Mouse (Mus musculus) inflammation-experienced regulatory T-cells (primary cell): ENCODE measurements around the gene Timm13. TPM values are rescaled to one million over a fixed set of nuclear protein-coding genes. Genes with fewer than 3 reads are reported as not detected.

ENCODE experiments used
- polyA plus RNA-seq, 2 experiments: library from polyadenylated mRNA; unstranded; fragments of 100-300 nt; shearing (Covaris generic); gene quantifications; one replicate each; pipeline ENCODE4 v1.2.1; 2017

Gene Timm13
- polyA plus RNA-seq, result 100 to 1,000 TPM; 183 to 221 TPM

GRCm38 (mm10) chr10:80900318-80901247 lies at the start of gene Timm13:
Gene Timm13, minus strand, starts transcription at chr10:80900969.

DNA sequence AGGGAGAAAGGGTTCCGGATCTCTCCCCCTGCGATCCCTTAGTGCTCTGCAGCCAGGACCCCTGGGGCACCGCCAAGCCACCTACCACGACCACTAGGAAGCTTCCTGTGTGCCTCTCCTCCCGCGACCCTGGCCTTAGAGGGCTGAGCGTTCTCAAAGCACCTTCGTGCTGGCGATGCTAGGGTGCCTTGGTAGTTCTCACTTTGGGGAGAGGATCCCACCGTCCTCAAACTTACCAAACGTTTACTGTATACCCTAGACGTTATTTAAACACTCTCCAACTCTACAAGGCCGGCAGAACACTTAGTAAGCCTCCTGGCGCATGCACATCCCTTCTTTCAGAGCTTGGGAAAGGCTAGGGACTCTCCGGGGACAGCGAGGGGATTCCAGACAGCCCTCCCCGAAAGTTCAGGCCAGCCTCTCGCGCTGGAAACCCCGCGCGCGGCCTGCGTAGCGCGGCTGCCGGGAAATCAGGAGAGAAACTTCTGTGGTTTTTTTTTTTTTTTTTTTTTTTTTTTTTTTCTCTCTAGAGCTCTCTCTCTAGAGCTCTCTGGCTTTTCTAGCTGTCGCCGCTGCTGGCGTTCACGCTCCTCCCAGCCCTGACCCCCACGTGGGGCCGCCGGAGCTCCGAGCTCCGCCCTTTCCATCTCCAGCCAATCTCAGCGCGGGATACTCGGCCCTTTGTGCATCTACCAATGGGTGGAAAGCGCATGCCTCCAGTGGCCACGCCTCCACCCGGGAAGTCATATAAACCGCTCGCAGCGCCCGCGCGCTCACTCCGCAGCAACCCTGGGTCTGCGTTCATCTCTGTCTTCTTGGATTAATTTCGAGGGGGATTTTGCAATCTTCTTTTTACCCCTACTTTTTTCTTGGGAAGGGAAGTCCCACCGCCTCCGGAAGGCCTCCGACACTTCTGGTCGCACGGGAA lies 28.8 kb upstream of the Timm13 start, which contains the start of gene Gadd45b:
TSS of gene Gadd45b (plus strand) at position 775 of the 928 bp plus-strand sequence.

DNA sequence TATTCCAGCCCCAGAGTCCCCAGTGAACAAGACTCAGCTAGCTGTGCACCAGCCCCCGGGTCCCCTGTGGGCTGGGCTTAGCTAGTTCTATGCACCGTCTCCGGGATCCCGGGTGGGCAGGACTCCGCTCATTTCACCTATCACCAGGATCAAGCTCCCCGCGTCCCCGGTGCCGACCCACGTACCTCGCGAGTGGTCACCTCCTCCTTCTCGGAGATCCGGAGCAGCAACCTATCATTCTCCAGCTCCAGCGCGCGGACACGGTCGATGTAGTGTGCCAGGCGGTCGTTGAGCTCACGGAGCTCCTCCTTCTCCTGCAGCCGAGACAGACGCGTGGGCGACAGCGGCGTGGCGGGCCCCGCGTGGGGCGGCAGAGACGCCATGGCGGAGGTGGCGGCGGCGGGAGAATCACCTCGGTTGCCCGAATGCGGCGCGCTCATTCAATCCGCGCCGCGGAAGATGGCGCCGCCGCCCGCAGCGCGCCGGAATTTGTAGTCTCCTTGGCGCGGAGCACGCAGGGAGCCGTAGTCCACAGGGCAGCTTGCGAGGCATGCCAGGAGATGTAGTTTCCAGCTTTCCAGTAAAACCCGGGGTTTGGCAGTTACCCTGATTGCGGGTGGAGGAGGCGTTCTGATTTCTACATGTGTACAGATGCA lies 17.1 kb upstream of the Timm13 start, which contains the start of gene Lmnb2:
TSS of gene Lmnb2 (minus strand) at position 467 of the 656 bp plus-strand sequence.

GRCm38 (mm10) chr10:80871581-80871980 lies 29.2 kb downstream of the Timm13 start, which contains the start of gene Tmprss9:
Gene Tmprss9, plus strand, starts transcription at chr10:80871848.

DNA sequence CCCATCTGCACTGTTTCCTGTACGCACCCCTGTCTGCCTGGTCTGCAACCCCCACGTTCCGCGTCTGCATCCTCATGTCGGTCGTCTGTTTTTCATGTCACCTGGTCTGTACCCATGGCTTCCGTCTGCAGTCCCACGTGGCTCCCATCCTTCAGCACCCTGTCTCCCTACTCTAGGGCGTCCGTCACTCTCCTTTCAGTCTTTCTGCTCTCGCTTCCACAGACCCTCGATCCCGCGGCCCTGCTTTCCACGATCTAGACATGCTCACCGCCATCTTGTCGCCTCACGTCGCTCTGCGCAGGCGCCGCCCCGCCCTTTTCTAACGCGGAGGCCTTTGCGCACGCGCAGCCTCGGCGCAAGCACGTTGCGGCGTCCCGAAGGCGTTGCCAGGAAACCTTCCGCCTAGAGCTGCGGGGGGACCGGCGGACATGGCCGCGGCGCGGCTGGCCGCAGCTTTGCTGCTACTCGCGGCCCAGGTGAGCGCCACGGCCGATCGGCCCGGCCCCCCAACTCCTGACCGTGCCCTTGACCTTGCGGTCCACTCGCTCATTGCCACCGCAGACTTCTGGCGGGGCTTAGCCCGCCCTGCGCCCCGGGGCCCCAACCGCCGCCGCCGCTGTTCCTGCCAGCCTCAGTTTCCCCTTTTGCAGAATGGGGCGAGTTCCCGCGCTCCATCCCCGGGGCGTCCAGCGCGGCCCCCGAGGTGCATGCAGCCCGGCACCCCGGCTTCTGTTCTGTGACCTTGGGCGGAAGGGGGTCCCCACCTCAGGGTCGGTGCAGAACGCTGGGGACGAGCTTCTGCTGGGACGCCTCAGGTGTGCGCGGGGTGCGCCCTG lies 45.6 kb downstream of the Timm13 start, which contains the start of the genes Lsm7 and Sppl2b:
TSS of gene Lsm7 (minus strand) at position 297 of the 836 bp plus-strand sequence.
TSS of gene Sppl2b (plus strand) at position 363 of the 836 bp plus-strand sequence.

Other genes starting within 250 kb of the Timm13 start
- gene Btbd2, start 243.9 kb downstream of the Timm13 start, polyA plus RNA-seq, result 10 to 100 TPM; 31.9 to 36.5 TPM
- 100 to 1,000 TPM; 166 to 167 TPM for gene Mknk2, start 222.9 kb downstream of the Timm13 start, polyA plus RNA-seq
- gene Mob3a, start 199.0 kb downstream of the Timm13 start, polyA plus RNA-seq, result 100 to 1,000 TPM; 283 to 285 TPM
- gene Izumo4, start 198.8 kb downstream of the Timm13 start, polyA plus RNA-seq, result 100 to 1,000 TPM; 131 to 176 TPM
- gene Ap3d1, start 158.7 kb downstream of the Timm13 start, polyA plus RNA-seq, result 10 to 100 TPM; 72.7 to 75.1 TPM
- 10 to 100 TPM; 14.5 to 16.0 TPM for gene Dot1l, start 145.8 kb downstream of the Timm13 start, polyA plus RNA-seq
- gene Sf3a2, start 102.8 kb downstream of the Timm13 start, polyA plus RNA-seq, result 10 to 100 TPM; 70.1 to 83.3 TPM
- 100 to 1,000 TPM; 257 to 326 TPM for gene Plekhj1, start 102.3 kb downstream of the Timm13 start, polyA plus RNA-seq
- under 1 TPM in 1 of 2 experiments, not detected in 1; 0.33 TPM for gene Amh, start 95.7 kb downstream of the Timm13 start, polyA plus RNA-seq
- gene Jsrp1, start 87.5 kb downstream of the Timm13 start, polyA plus RNA-seq, result 1 to 10 TPM in 1 of 2 experiments, not detected in 1; 1.4 TPM
- 1,000 to 10,000 TPM; 1,795 to 1,959 TPM for gene Oaz1, start 74.3 kb downstream of the Timm13 start, polyA plus RNA-seq
- gene Lingo3, start 56.9 kb downstream of the Timm13 start, polyA plus RNA-seq, result under 1 TPM; 0.14 to 0.66 TPM
- gene Lsm7, start 45.8 kb downstream of the Timm13 start, polyA plus RNA-seq, result 100 to 1,000 TPM; 146 to 150 TPM
- gene Sppl2b, start 45.7 kb downstream of the Timm13 start, polyA plus RNA-seq, result 10 to 100 TPM; 30.1 to 44.5 TPM
- under 1 TPM; 0.07 to 0.61 TPM for gene Tmprss9, start 29.1 kb downstream of the Timm13 start, polyA plus RNA-seq
- gene Lmnb2, start 17.3 kb upstream of the Timm13 start, polyA plus RNA-seq, result 10 to 100 TPM; 17.1 to 18.9 TPM
- gene Gadd45b, start 29.1 kb upstream of the Timm13 start, polyA plus RNA-seq, result 10 to 100 TPM; 36.4 to 91.4 TPM
- under 1 TPM in 1 of 2 experiments, not detected in 1; 0.66 TPM for gene Gng7, start 114.0 kb upstream of the Timm13 start, polyA plus RNA-seq
- gene Diras1, start 124.7 kb upstream of the Timm13 start, polyA plus RNA-seq, result 1 to 10 TPM in 1 of 2 experiments, under 1 TPM in 1; 0.36 to 2.3 TPM
- gene Slc39a3, start 136.5 kb upstream of the Timm13 start, polyA plus RNA-seq, result 10 to 100 TPM; 13.2 to 17.6 TPM
- 100 to 1,000 TPM; 101 to 111 TPM for gene Sgta, start 159.2 kb upstream of the Timm13 start, polyA plus RNA-seq
- 1 to 10 TPM; 8.4 to 9.8 TPM for gene Thop1, start 169.1 kb upstream of the Timm13 start, polyA plus RNA-seq
- 1 to 10 TPM in 1 of 2 experiments, not detected in 1; 3.7 TPM for gene Creb3l3, start 197.9 kb upstream of the Timm13 start, polyA plus RNA-seq
- gene Map2k2, start 204.9 kb upstream of the Timm13 start, polyA plus RNA-seq, result 100 to 1,000 TPM; 173 to 181 TPM
- gene Zbtb7a, start 234.3 kb upstream of the Timm13 start, polyA plus RNA-seq, result 10 to 100 TPM; 80.7 to 89.3 TPM